Mouse (Mus musculus): ENCODE measurements around the gene Sh3bp1.
A peak's percentile ranks its signal among the peaks of the same experiment; 100 is the strongest.
"Not testable (repeated sequence)": the region's sequence is repeated elsewhere in the genome, so short reads cannot be mapped to it uniquely, and the experiment has no call there.

The Sh3bp1 gene

GRCm38 (mm10) chr15:78877810-78878390, 21.7 kb upstream of the Sh3bp1 start:
- DNase-seq: peak; percentile 37

- not testable (repeated sequence) for DNase-seq
Observed at GRCm38 (mm10) chr15:78878792-78879516, 20.6 kb upstream of the Sh3bp1 start.

GRCm38 (mm10) chr15:78880432-78880831, 19.1 kb upstream of the Sh3bp1 start:
- DNase-seq: no peak

GRCm38 (mm10) chr15:78881828-78882227, 17.7 kb upstream of the Sh3bp1 start:
- no peak for DNase-seq

- no peak for DNase-seq
Observed at GRCm38 (mm10) chr15:78889401-78889853, 10.1 kb upstream of the Sh3bp1 start.

- no peak for DNase-seq
Observed at GRCm38 (mm10) chr15:78892440-78892839, 7.1 kb upstream of the Sh3bp1 start.

GRCm38 (mm10) chr15:78894726-78895125, 4.8 kb upstream of the Sh3bp1 start:
- DNase-seq: no peak

GRCm38 (mm10) chr15:78895741-78896140, 3.8 kb upstream of the Sh3bp1 start:
- no peak for DNase-seq

- DNase-seq: no peak
Observed at GRCm38 (mm10) chr15:78896149-78896548, 3.4 kb upstream of the Sh3bp1 start.

- DNase-seq: no peak
Observed at GRCm38 (mm10) chr15:78897488-78897887, 2.1 kb upstream of the Sh3bp1 start.

GRCm38 (mm10) chr15:78898507-78899001, 1.0 kb upstream of the Sh3bp1 start:
- no peak for DNase-seq

- peak; percentile 47 for DNase-seq
Observed at GRCm38 (mm10) chr15:78899409-78899739, 194 bp upstream of the Sh3bp1 start, which contains the start of gene Gm49510. TSS of gene Gm49510 (plus strand) at chr15:78899667.

- DNase-seq: no peak
Observed at GRCm38 (mm10) chr15:78900585-78901421, 1.2 kb downstream of the Sh3bp1 start.

GRCm38 (mm10) chr15:78901422-78901789, 1.8 kb downstream of the Sh3bp1 start:
- no peak for DNase-seq

- DNase-seq: peak; percentile 82
Observed at GRCm38 (mm10) chr15:78903243-78903642, 3.7 kb downstream of the Sh3bp1 start.

GRCm38 (mm10) chr15:78908399-78908798, 8.8 kb downstream of the Sh3bp1 start:
- DNase-seq: no peak

- DNase-seq: no peak
Observed at GRCm38 (mm10) chr15:78908982-78909381, 9.4 kb downstream of the Sh3bp1 start.

- peak; percentile 53 for DNase-seq
Observed at GRCm38 (mm10) chr15:78912040-78912439, 12.5 kb downstream of the Sh3bp1 start.

GRCm38 (mm10) chr15:78913632-78914090, 14.1 kb downstream of the Sh3bp1 start, which contains the start of gene Pdxp:
TSS of gene Pdxp (plus strand) at chr15:78913919.
- DNase-seq: peak; percentile 88

- no peak for DNase-seq
Observed at GRCm38 (mm10) chr15:78914091-78914822, 14.7 kb downstream of the Sh3bp1 start.

- no peak for DNase-seq
Observed at GRCm38 (mm10) chr15:78914823-78915659, 15.5 kb downstream of the Sh3bp1 start.

GRCm38 (mm10) chr15:78915660-78916017, 16.1 kb downstream of the Sh3bp1 start:
- peak; percentile 71 for DNase-seq
